Mouse (Mus musculus): Measurements from ENCODE around the gene Arg1. TPM values are rescaled to one million over a fixed set of nuclear protein-coding genes. Genes with fewer than 3 reads are reported as not detected.

Gene Arg1
- 17.5 and 18.0 TPM in 2 replicates for polyA plus RNA-seq (2015; fragmentation: Nextera tagmentation; extraction: Ambion mirVana)

DNA sequence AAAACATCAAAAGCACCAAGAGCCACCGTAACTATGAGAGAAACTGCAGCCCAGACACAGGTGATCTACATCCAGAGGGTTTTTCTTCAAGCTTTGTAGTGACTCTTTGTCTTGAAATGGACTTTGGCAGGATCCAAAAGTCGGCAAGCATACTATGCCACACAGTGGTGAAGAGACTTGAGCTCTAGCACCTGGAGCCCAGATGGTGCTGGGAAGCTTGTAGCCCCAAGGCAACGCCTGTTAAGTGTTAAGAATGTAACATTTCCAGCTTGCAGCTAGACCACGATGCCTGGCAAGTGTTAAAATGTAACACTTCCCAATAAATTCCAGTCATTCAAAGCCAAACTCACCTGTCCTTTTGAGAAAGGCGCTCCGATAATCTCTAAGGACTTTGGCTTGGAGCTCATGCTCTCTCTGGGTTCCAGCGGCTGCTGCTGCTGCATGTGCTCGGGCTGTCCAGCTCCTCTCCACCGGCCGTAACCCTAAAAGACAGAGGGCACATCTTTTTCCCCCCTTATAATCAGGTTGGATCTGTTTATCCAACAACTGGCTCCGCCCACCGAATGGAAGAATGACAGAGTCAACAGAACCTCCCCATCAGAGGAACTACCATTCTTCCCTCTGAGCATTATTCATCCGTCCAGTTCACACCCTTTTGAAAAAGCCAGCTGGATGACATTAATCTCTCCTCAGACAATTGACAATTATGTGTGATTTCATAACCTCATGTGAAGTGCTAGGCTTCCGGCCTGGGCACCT is at the start of gene Arg1:
TSS of gene Arg1 (minus strand) at position 523 of the 759 bp plus-strand sequence.
- H3K27ac ChIP-seq: 0 out of 2 replicates have a peak within 1 kb of the TSS, but pooled peaks have one; percentile 33
- WGBS: 11% methylated on average over 14 of the region's 14 CpGs
- no peaks in the 10 kb centered on the region for H3K36me3 ChIP-seq

DNA sequence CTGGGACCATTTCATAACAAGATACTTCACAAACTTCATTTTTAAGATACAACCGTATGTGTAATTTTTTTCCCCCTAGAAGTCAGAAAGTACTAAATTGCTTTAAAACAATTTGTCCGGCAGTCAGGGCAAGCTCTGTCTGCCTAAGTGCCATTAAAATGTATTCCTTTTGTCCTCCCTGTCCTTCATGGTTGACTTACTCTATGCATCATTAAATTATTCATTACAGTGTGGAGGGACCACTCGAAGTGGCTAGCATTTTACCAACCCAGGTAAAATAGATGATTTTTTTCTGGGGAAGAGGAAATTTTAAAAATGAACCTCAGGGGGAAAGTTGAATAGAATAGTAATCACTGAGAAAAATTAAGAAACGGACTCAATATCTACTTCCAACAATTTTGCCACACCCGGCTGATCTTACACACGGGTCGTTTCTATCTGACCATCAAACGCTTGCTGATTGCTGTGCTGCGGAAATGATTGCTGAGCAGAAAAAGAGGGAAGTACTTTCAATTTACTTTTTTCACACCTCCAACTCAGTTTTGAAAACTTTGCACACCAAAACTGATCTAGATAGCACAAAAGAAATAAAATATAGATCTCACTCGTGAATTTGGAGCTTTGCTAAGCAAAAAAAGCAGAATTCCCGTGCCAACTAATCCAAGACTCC is 46.7 kb upstream of the Arg1 start:
- Histone ChIP-seq H3K4me1 (0 out of 2 replicates have a peak, but pooled peaks cover 3% of the 10 kb centered on the region), H3K4me2 (no peak overlapping the region), H3K9me3 (no peaks in the 10 kb centered on the region), H3K27ac (no peak overlapping the region), H3K27me3 (no peaks in the 10 kb centered on the region), H3K36me3 (no peaks in the 10 kb centered on the region), H3K9ac (no peak overlapping the region), H3K4me3 (no peak overlapping the region)
- no peak for ATAC-seq (ENCODE audit: insufficient number of reproducible peaks, low FRiP score, low TSS enrichment, low read depth)
- WGBS: 80% methylated on average over 11 of the region's 11 CpGs

More for the DNA sequence above, at the start of gene Arg1:
- Histone ChIP-seq H3K4me3 (no peak within 1 kb of the TSS), H3K9ac (no peak within 1 kb of the TSS), H3K9me3 (no peaks in the 10 kb centered on the region), H3K4me2 (peak within 1 kb of the TSS; percentile 33), H3K27me3 (no peaks in the 10 kb centered on the region), H3K4me1 (peaks cover 14% of the 10 kb centered on the region)
- ATAC-seq (ENCODE audit: insufficient number of reproducible peaks, low FRiP score, low TSS enrichment, low read depth): no peak

DNA sequence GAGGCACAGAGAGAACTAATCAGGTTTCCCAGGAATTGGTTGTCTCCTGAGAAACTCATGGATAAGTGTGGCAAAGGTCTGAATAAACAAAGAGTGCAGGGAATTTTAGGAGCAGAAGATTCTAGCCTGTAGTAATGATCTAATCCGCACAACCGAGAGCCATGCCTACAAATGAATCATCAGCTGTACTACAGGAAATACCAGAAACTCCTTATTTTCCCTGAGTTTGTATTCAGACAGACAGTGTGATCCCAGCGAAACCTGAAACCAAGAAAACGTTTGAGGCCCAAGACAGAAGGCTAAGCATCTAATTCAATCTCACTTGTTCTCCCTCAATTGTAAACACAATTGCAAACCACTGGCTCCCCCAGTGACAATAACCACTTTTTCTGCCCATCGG is 46.1 kb upstream of the Arg1 start:
- Histone ChIP-seq H3K4me2 (no peak overlapping the region), H3K36me3 (no peaks in the 10 kb centered on the region), H3K9me3 (no peaks in the 10 kb centered on the region), H3K9ac (no peak overlapping the region), H3K27me3 (no peaks in the 10 kb centered on the region), H3K4me3 (no peak overlapping the region), H3K27ac (0 out of 2 replicates have a peak overlapping the region, but pooled peaks have one; percentile 1), H3K4me1 (0 out of 2 replicates have a peak, but pooled peaks cover 3% of the 10 kb centered on the region)
- no peak for ATAC-seq (ENCODE audit: insufficient number of reproducible peaks, low FRiP score, low TSS enrichment, low read depth)
- 44% methylated on average over 5 of the region's 5 CpGs for WGBS

DNA sequence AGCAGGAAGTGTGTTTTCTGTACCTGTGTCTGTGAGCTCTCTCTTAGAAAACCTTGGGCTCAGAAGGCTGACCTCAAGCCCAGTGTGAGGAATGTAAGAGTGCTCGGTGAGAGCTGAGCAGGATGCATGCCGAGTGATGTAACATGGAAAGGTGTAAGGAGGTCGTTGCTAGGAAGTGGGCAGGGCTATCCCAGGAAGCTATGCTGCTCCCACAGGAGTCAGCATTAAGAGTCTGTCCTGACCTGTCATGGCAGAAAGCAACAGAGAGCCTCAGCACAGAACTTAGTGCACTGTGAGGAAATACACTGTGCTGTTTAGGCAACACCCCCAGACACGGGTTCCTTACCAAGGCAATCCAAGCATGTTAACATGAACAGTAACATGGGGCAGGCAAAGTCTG is 45.6 kb upstream of the Arg1 start:
- Histone ChIP-seq H3K27ac (0 out of 2 replicates have a peak overlapping the region, but pooled peaks have one; percentile 1), H3K4me3 (no peak overlapping the region), H3K4me1 (0 out of 2 replicates have a peak, but pooled peaks cover 3% of the 10 kb centered on the region), H3K9ac (no peak overlapping the region), H3K9me3 (no peaks in the 10 kb centered on the region), H3K4me2 (no peak overlapping the region), H3K36me3 (no peaks in the 10 kb centered on the region), H3K27me3 (no peaks in the 10 kb centered on the region)
- 0 out of 2 replicates have a peak, but pooled peaks have one; percentile 48 for ATAC-seq (ENCODE audit: insufficient number of reproducible peaks, low FRiP score, low TSS enrichment, low read depth)
- WGBS: 32% methylated on average over 4 of the region's 4 CpGs

DNA sequence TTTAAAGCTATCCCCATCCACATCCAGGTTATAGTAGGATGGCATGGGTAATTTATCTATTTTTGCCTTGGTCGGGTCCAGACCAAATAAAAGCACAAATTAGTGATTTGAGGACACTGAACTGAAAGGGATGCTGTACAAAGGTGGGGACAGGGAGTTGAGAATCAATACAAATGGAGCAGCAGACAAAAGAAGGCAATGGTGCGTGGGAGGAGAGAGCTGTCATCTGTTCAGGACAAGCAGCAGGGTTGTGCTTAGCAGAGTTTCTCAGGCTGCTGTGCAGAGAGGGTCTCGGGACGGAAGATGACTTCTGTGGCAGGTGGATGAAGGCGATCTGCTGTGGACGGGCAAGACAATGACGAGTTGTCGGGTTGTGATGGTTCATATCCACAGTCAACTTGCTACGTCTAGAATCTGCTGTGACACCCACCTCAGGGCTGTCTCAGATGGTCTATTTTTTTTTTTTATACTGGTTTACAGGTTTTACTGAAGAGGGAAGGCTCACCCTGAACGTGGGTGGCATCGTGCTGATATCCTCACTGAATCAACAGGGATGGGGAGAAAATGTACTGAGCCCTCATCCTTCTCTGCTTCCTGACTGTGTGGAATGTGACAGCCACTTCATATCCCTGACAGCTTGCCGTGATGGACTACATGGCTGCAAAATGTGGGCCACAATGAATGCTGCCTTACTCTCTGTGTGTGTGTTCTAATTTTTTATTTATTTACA is 38.7 kb upstream of the Arg1 start:
- Histone ChIP-seq H3K4me1 (no peaks in the 10 kb centered on the region), H3K36me3 (no peaks in the 10 kb centered on the region), H3K4me2 (no peak overlapping the region), H3K4me3 (no peak overlapping the region), H3K27ac (no peak overlapping the region), H3K9me3 (no peaks in the 10 kb centered on the region), H3K9ac (no peak overlapping the region), H3K27me3 (no peaks in the 10 kb centered on the region)
- WGBS: 82% methylated on average over 12 of the region's 12 CpGs
- ATAC-seq (ENCODE audit: insufficient number of reproducible peaks, low FRiP score, low TSS enrichment, low read depth): no peak

DNA sequence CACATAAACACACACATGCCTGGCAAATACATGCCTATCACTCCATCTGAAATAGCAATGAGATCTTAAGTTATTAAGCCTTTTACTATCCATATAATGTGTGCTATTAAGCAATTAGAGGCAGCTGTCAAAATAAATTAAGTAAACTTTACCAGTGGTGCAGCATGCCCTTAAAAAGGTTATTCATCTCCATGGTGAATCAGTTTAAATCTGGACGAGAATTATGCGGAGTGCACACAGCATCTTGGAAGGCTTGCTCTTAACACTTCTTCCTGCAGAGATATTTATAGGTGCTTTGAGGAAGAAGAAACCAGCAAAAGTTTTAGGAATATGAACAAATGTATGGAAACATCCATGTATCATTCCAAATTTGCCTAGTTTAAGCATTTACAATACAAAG is 34.6 kb upstream of the Arg1 start:
- H3K4me1 ChIP-seq: peaks cover 5% of the 10 kb centered on the region; the same call in 1 of the 2 replicates
- no peak overlapping the region for H3K4me3 ChIP-seq
- H3K36me3 ChIP-seq: no peaks in the 10 kb centered on the region
- peaks cover 3% of the 10 kb centered on the region; the same call in 1 of the 2 replicates for H3K27me3 ChIP-seq
- no peak for ATAC-seq (ENCODE audit: insufficient number of reproducible peaks, low FRiP score, low TSS enrichment, low read depth)
- WGBS: 38% methylated on average over 2 of the region's 2 CpGs
- no peak overlapping the region for H3K4me2 ChIP-seq
- no peak overlapping the region for H3K27ac ChIP-seq
- no peaks in the 10 kb centered on the region for H3K9me3 ChIP-seq
- H3K9ac ChIP-seq: no peak overlapping the region

DNA sequence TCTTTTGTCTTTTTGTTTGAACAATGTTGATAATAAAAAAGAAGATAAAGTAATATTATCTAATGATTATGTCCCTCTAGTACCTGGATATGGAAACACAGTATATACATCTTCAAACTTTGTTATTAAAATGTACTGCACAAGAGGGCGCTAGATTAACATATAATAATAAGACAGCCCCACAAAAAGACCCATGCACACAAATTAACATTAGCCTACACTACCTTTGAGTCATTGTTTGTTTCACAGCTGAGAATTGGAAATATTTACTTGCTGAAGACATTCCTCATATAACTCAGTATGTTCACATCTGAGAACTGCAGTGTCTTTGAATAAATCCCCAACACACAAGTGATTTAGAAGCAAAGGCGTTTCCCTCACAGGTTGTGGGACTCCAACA is 33.8 kb upstream of the Arg1 start:
- WGBS: 51% methylated on average over 2 of the region's 2 CpGs
- Histone ChIP-seq H3K4me3 (no peak overlapping the region), H3K4me2 (no peak overlapping the region), H3K36me3 (no peaks in the 10 kb centered on the region), H3K27me3 (peaks cover 3% of the 10 kb centered on the region; the same call in 1 of the 2 replicates), H3K9ac (no peak overlapping the region), H3K4me1 (peaks cover 5% of the 10 kb centered on the region; the same call in 1 of the 2 replicates), H3K27ac (no peak overlapping the region), H3K9me3 (no peaks in the 10 kb centered on the region)
- no peak for ATAC-seq (ENCODE audit: insufficient number of reproducible peaks, low FRiP score, low TSS enrichment, low read depth)

DNA sequence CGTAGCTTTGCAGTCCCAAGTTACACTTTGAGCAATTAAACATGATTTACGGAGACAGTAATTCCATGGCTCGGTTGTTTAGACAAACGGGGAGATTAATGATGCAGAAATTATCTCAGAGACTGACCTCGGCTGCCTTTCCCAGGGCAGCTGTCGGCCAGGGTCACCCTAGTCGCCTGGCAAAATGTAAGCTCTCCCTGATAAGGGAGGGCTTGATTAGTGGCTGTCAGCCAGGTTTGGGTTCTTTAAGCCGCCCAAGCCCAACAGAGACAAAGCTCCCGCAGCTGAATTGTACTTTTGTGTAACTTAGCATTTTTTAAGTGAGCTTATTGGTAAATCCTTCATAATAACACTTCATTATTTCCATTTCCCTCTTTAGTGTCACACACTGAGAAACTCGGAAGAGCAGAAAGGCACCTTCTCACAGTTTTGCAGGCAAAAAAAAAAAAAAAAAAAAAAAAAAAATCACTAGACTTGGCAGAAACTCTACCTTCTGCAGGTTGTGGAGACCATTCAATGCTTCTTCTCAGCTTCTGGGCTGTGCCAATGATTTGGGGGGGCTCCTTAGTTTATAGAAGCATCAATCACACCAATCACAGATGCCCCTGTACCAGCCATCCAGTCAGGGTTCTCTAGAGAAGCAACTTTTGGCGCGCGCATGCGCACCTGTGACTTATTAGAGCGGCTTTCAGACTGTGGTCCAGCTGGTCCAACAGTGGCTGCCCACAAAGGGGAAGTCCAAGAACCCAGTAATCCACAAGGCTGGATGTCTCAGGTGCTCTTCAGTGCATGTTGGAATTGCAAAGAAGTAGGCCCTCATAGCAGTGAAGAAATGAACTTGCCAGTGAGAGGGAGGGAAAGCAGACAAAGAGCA is 32.0 kb upstream of the Arg1 start:
- Histone ChIP-seq H3K27me3 (peaks cover 3% of the 10 kb centered on the region; the same call in 1 of the 2 replicates), H3K4me1 (peaks cover 5% of the 10 kb centered on the region; the same call in 1 of the 2 replicates), H3K27ac (no peak overlapping the region), H3K4me2 (no peak overlapping the region), H3K4me3 (no peak overlapping the region), H3K36me3 (no peaks in the 10 kb centered on the region), H3K9me3 (no peaks in the 10 kb centered on the region), H3K9ac (no peak overlapping the region)
- no peak for ATAC-seq (ENCODE audit: insufficient number of reproducible peaks, low FRiP score, low TSS enrichment, low read depth)
- WGBS: 23% methylated on average over 15 of the region's 15 CpGs

DNA sequence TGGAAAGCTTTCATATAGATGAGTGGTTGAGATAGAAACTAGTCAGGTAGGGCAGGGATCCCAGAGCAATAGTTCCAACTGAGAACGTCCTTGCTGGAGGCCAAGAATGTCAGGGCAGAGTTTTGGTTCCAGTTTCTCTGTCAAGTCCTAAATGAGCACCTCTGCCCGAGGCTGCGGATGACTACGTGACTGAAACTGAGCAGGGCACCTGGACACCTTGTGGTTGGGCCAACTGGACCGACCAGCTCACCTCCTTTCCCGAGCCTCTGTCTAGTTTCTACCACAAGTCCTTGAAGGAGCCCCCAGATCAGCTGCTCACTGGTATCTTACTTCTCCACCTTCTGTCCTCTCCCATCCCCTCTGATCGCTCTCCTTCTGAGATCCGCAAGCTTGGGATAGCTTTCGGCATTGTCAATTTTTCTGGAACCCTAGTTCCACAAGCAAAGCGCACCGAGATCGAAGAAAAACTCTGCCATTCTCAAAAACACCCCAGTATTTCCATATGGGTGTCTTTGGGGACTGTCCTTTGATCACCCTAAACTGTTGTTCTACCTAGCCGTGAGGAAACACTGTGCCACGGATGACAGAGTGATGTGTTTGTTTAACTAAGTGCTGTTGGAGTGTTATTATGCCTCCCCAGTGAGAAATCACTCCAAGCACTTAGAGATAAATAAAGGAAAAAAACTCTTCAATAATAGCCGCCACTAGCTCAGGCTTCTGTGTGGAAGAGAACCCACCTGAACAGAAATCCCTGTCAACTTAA is 31.2 kb upstream of the Arg1 start:
- Histone ChIP-seq H3K4me3 (no peak overlapping the region), H3K36me3 (no peaks in the 10 kb centered on the region), H3K9me3 (no peaks in the 10 kb centered on the region), H3K27ac (no peak overlapping the region), H3K27me3 (peaks cover 3% of the 10 kb centered on the region; the same call in 1 of the 2 replicates), H3K4me2 (no peak overlapping the region), H3K4me1 (peaks cover 5% of the 10 kb centered on the region; the same call in 1 of the 2 replicates), H3K9ac (no peak overlapping the region)
- ATAC-seq (ENCODE audit: insufficient number of reproducible peaks, low FRiP score, low TSS enrichment, low read depth): no peak
- 57% methylated on average over 15 of the region's 15 CpGs for WGBS

DNA sequence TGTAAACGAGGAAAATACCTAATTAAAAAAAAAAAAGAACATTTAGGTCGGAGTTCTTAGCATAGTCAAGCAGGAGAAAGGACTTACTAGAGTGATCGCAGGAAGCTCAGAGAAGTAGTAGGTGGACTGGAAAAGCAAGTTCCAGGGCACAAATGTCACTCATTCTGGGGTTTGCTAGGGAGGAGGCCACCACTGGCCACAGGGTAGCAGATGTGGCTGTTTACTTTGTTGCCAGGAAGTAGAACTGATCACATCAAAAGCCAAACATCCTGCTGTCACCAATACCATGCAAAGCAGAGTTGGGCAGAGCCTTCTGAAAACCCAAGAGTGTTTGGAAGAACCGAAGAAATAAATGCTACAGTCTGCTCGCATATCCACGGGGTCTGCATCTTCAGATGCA is 26.6 kb upstream of the Arg1 start:
- ATAC-seq (ENCODE audit: insufficient number of reproducible peaks, low FRiP score, low TSS enrichment, low read depth): no peak
- H3K4me2 ChIP-seq: no peak overlapping the region
- no peak overlapping the region for H3K27ac ChIP-seq
- no peak overlapping the region for H3K9ac ChIP-seq
- no peaks in the 10 kb centered on the region for H3K27me3 ChIP-seq
- no peak overlapping the region for H3K4me3 ChIP-seq
- 78% methylated on average over 6 of the region's 6 CpGs for WGBS
- H3K4me1 ChIP-seq: 0 out of 2 replicates have a peak, but pooled peaks cover 3% of the 10 kb centered on the region
- H3K9me3 ChIP-seq: no peaks in the 10 kb centered on the region
- H3K36me3 ChIP-seq: no peaks in the 10 kb centered on the region
